Mouse (Mus musculus): ENCODE measurements around the gene Lrrc66.

Gene Lrrc66

GRCm38 (mm10) chr5:73558756-73559155 lies 73.6 kb downstream of the Lrrc66 start:
- no peak for DNase-seq (ENCODE audit: low spot score)

- DNase-seq (ENCODE audit: low spot score), result peak; percentile 38
Measured at GRCm38 (mm10) chr5:73556733-73557425, 75.4 kb downstream of the Lrrc66 start.
